Mouse (Mus musculus) ES-Bruce4 (cell line): ENCODE results near the gene Herc6.

ENCODE experiments used
- CTCF ChIP-seq: IDR thresholded peaks from one replicate; pipeline ENCODE4 v1.8.1; 2011; ENCODE audit warnings: low read depth, low read length
- EP300 ChIP-seq: IDR thresholded peaks from 2 replicates; pipeline ENCODE4 v1.6.1; 2011; ENCODE audit warnings: low read depth, low read length; ENCODE audit not compliant: insufficient read depth

- no peak for TF ChIP-seq EP300
- no peak for TF ChIP-seq CTCF
Observed at GRCm38 (mm10) chr6:57531441-57531840, 49.4 kb upstream of the Herc6 start.
